Mouse (Mus musculus) embryonic facial prominence, embryonic 14.5 days (tissue): ENCODE results near the gene Mllt6. TPM values are rescaled to one million over a fixed set of nuclear protein-coding genes. Genes with fewer than 3 reads are reported as not detected.
A peak's percentile ranks its signal among the peaks of the same experiment; 100 is the strongest.

Experiments used
- ATAC-seq: fragments of 200-750 bp; cut with Nextera tagmentation; 2 replicates; pipeline ENCODE4 v1.8.0; 2017; ENCODE audit warnings: low read depth, moderate number of reproducible peaks, moderate TSS enrichment
- DNase-seq: peaks from one replicate; pipeline ENCODE4 v3.0.0-alpha.2; 2015; ENCODE audit warnings: low spot score
- H3K27ac ChIP-seq: fragments of 300-500 bp; sonication (generic); replicated peaks from 2 replicates; pipeline ENCODE4 v1.5.1; 2014; ENCODE audit warnings: low read depth, mild to moderate bottlenecking, low read length, moderate library complexity
- H3K27me3 ChIP-seq: fragments of 300-500 bp; sonication (generic); replicated peaks from 2 replicates; pipeline ENCODE4 v1.6.1; 2014; ENCODE audit warnings: low read length; ENCODE audit not compliant: control insufficient read depth, insufficient read depth
- H3K36me3 ChIP-seq: fragments of 300-500 bp; sonication (generic); 2 replicates; pipeline ENCODE4 v1.6.1; 2014; ENCODE audit warnings: low read length, mixed read lengths; ENCODE audit not compliant: control insufficient read depth, insufficient read depth
- H3K4me1 ChIP-seq: fragments of 300-500 bp; sonication (generic); 2 replicates; pipeline ENCODE4 v1.6.1; 2014; ENCODE audit warnings: antibody characterized with exemption, low read length; ENCODE audit not compliant: control insufficient read depth, insufficient read depth
- H3K4me2 ChIP-seq: fragments of 300-500 bp; sonication (generic); 2 replicates; pipeline ENCODE4 v1.6.1; 2014; ENCODE audit warnings: low read depth, mild to moderate bottlenecking, low read length, moderate library complexity, mixed read lengths
- H3K4me3 ChIP-seq: fragments of 300-500 bp; sonication (generic); 2 replicates; pipeline ENCODE4 v1.5.1; 2014; ENCODE audit warnings: low read depth, mild to moderate bottlenecking, low read length
- H3K9ac ChIP-seq: fragments of 300-500 bp; sonication (generic); 2 replicates; pipeline ENCODE4 v1.6.1; 2014; ENCODE audit warnings: low read depth, mild to moderate bottlenecking, low read length, moderate library complexity, mixed read lengths
- H3K9me3 ChIP-seq: fragments of 300-500 bp; sonication (generic); 2 replicates; pipeline ENCODE4 v1.6.1; 2016; ENCODE audit warnings: low read length; ENCODE audit not compliant: control insufficient read depth
- WGBS: fragments of 180-500 bp; shearing (Covaris S2); extraction: QIAGEN DNeasy Blood & Tissue Kit; methylation state at CpG from one replicate; pipeline ENCODE4 v1.1.7; 2014; 5-methylcytosine and 5-hydroxymethylcytosine counted together
- polyA plus RNA-seq: library from polyadenylated mRNA; unstranded; fragments of >200 nt; fragmentation: Nextera tagmentation; extraction: Ambion mirVana; gene quantifications from 2 replicates; pipeline ENCODE4 v1.2.1, GENCODE M21; 2014

Gene Mllt6
- polyA plus RNA-seq, 1 experiment from 2014 or later: 3.5 TPM

- H3K4me3 ChIP-seq: no peak overlapping the region
- no peak for ATAC-seq
- 80% methylated on average over 3 of the region's 3 CpGs for WGBS
- no peak overlapping the region for H3K9ac ChIP-seq
- no peak for DNase-seq
- H3K4me2 ChIP-seq: no peak overlapping the region
- peaks cover 52% of the 10 kb centered on the region for H3K36me3 ChIP-seq
- H3K27me3 ChIP-seq: no peaks in the 10 kb centered on the region
- H3K4me1 ChIP-seq: 0 out of 2 replicates have a peak, but pooled peaks cover 3% of the 10 kb centered on the region
- H3K27ac ChIP-seq: no peak overlapping the region
- H3K9me3 ChIP-seq: no peaks in the 10 kb centered on the region
Measured at GRCm38 (mm10) chr11:97687061-97687460, 23.8 kb downstream of the Mllt6 start.

DNA sequence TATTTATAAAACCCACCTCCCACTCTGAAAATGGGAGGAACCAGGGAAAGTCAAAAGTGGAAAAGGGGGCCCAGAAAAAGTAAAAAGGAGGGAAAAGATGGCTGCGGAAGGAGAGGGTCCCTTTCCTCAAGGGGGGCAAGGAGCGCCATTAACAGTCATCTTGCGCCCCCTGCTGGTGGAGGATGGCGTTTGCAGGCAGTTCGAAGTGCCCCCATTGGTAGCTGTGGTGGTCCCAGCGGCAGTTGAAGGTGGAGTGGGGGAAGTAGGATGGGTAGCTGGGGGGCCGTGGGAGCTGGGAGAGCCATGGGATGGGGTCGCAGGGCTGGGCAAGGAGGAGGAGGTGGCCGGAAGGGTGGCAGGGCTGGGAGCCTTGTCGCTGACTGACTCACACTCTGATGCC is 26.6 kb downstream of the Mllt6 start:
- H3K27me3 ChIP-seq: no peaks in the 10 kb centered on the region
- DNase-seq (peak; percentile 52), ATAC-seq (no peak)
- H3K4me2 ChIP-seq: no peak overlapping the region
- no peaks in the 10 kb centered on the region for H3K9me3 ChIP-seq
- H3K4me3 ChIP-seq: no peak overlapping the region
- peaks cover 8% of the 10 kb centered on the region; the same call in 1 of the 2 replicates for H3K4me1 ChIP-seq
- H3K36me3 ChIP-seq: peaks cover 53% of the 10 kb centered on the region
- H3K27ac ChIP-seq: no peak overlapping the region
- no peak overlapping the region for H3K9ac ChIP-seq
- 23% methylated on average over 10 of the region's 10 CpGs for WGBS

DNA sequence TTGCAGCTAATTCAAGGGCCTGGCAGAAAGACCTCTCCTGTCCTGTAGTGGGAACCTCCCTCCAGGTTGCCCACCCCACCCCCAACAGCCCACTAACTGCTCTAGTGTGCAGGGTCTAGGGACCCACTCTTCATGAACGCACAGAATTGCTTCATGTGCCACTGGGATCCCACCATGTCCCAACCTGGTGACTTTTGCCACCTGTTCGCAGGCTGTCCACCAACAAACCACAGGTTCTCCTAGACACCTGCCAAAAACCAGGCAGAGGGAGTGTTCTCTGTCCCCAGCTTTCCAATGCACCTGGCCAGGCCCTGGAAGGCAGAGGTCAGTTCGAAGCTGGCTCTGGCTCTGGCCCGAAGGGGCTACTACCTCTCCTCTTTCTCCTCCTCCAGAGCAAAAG is 31.2 kb downstream of the Mllt6 start:
- no peak for ATAC-seq
- H3K4me3 ChIP-seq: no peak overlapping the region

GRCm38 (mm10) chr11:97694921-97695711 is 31.9 kb downstream of the Mllt6 start:
- H3K27me3 ChIP-seq: no peaks in the 10 kb centered on the region
- ATAC-seq (0 out of 2 replicates have a peak, but pooled peaks have one; percentile 1), DNase-seq (peak; percentile 85)
- peaks cover 33% of the 10 kb centered on the region for H3K4me1 ChIP-seq
- peak overlapping the region; percentile 40 for H3K9ac ChIP-seq
- H3K36me3 ChIP-seq: peaks cover 33% of the 10 kb centered on the region
- H3K4me3 ChIP-seq: no peak overlapping the region
- H3K4me2 ChIP-seq: peak overlapping the region; percentile 34
- WGBS: 47% methylated on average over 17 of the region's 17 CpGs
- no peaks in the 10 kb centered on the region for H3K9me3 ChIP-seq
- peak overlapping the region; percentile 65; the same call in 1 of the 2 replicates for H3K27ac ChIP-seq

More for the DNA sequence above, 31.2 kb downstream of the Mllt6 start:
- DNase-seq: no peak
- Histone ChIP-seq H3K9ac (0 out of 2 replicates have a peak overlapping the region, but pooled peaks have one; percentile 40), H3K4me1 (peaks cover 33% of the 10 kb centered on the region), H3K27me3 (no peaks in the 10 kb centered on the region), H3K4me2 (0 out of 2 replicates have a peak overlapping the region, but pooled peaks have one; percentile 34), H3K9me3 (no peaks in the 10 kb centered on the region), H3K27ac (peak overlapping the region; percentile 65; the same call in 1 of the 2 replicates), H3K36me3 (peaks cover 39% of the 10 kb centered on the region)
- 84% methylated on average over 4 of the region's 4 CpGs for WGBS

- H3K4me3 ChIP-seq: no peak overlapping the region
- peaks cover 26% of the 10 kb centered on the region for H3K36me3 ChIP-seq
- H3K4me2 ChIP-seq: peak overlapping the region; percentile 34
- whole genome bisulfite sequencing: 49% methylated on average over 8 of the region's 9 CpGs
- H3K27me3 ChIP-seq: no peaks in the 10 kb centered on the region
- peak overlapping the region; percentile 35 for H3K9ac ChIP-seq
- ATAC-seq: no peak
- H3K9me3 ChIP-seq: no peaks in the 10 kb centered on the region
- peak overlapping the region; percentile 58; the same call in 1 of the 2 replicates for H3K27ac ChIP-seq
- H3K4me1 ChIP-seq: peaks cover 34% of the 10 kb centered on the region
- peak; percentile 54 for DNase-seq
Measured at GRCm38 (mm10) chr11:97695712-97696401, 32.6 kb downstream of the Mllt6 start.

GRCm38 (mm10) chr11:97696669-97697068 is 33.5 kb downstream of the Mllt6 start:
- WGBS: 51% methylated on average over 8 of the region's 8 CpGs
- H3K4me2 ChIP-seq: peak overlapping the region; percentile 84; the same call in 1 of the 2 replicates

GRCm38 (mm10) chr11:97697199-97697890 is 34.1 kb downstream of the Mllt6 start:
- ATAC-seq (no peak), DNase-seq (no peak)
- peak overlapping the region; percentile 84 for H3K4me2 ChIP-seq
- WGBS: 54% methylated on average over 11 of the region's 11 CpGs
- H3K4me1 ChIP-seq: peaks cover 41% of the 10 kb centered on the region
- H3K9me3 ChIP-seq: no peaks in the 10 kb centered on the region
- H3K9ac ChIP-seq: peak overlapping the region; percentile 94
- peak overlapping the region; percentile 89 for H3K4me3 ChIP-seq
- H3K36me3 ChIP-seq: peaks cover 11% of the 10 kb centered on the region; the same call in 1 of the 2 replicates
- H3K27ac ChIP-seq: peak overlapping the region; percentile 98
- no peaks in the 10 kb centered on the region for H3K27me3 ChIP-seq

More at GRCm38 (mm10) chr11:97696669-97697068, 33.5 kb downstream of the Mllt6 start:
- no peak overlapping the region; the same call in 1 of the 2 replicates for H3K4me3 ChIP-seq
- H3K4me1 ChIP-seq: peaks cover 41% of the 10 kb centered on the region
- H3K36me3 ChIP-seq: peaks cover 18% of the 10 kb centered on the region
- no peaks in the 10 kb centered on the region for H3K27me3 ChIP-seq
- H3K9ac ChIP-seq: 0 out of 2 replicates have a peak overlapping the region, but pooled peaks have one; percentile 0
- ATAC-seq: no peak
- no peak overlapping the region for H3K27ac ChIP-seq
- H3K9me3 ChIP-seq: no peaks in the 10 kb centered on the region
- DNase-seq: no peak
